Mouse (Mus musculus) cerebellum, postnatal 25 days (tissue): ENCODE data around the gene Fabp1.

Experiments used
- DNase-seq, 2 experiments: peaks; one replicate each; pipeline ENCODE4 v3.0.0; 2021; ENCODE audit warnings: mixed read lengths in 2 of 2

The Fabp1 gene

DNA sequence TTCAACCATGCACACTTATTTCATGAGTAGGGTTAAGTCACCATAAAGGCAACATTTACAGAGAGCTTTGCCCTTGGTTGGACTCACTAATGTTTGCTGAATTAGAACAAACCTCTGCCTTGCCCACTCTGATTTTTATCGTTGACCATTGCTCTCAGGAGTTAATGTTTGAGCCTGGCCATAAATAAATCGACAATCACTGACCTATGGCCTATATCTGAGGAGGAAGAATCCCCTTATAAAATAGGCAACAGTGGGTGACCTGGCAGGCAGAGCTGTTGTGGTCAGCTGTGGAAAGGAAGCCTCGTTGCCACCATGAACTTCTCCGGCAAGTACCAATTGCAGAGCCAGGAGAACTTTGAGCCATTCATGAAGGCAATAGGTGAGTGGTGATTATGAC, at the start of gene Fabp1:
TSS of gene Fabp1 (plus strand) at position 216 of the 400 bp plus-strand sequence.
- DNase-seq: no peak

GRCm38 (mm10) chr6:71151098-71151497, 48.5 kb upstream of the Fabp1 start:
- DNase-seq: no peak

DNA sequence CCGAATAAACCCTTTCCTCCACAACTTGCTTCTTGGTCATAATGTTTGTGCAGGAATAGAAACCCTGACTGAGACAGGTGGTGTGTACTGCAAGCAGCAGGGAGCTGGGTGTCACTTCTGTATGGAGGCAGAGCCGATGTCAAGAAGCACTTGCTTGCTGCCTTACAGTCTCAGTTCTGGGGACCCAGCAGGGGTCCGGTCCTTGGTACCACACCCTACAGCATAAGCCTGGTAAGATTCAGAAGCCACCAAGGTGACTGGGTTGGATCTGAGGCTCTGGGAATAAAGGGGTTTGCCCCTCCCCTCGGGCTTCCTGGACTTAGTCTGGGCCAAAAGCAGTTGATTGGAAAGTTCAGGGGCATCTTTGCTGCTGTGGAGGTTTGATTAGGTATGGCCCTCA, 46.1 kb upstream of the Fabp1 start:
- no peak for DNase-seq

- no peak for DNase-seq
Measured at GRCm38 (mm10) chr6:71154861-71155260, 44.8 kb upstream of the Fabp1 start.

- no peak for DNase-seq
Measured at GRCm38 (mm10) chr6:71156674-71157326, 42.8 kb upstream of the Fabp1 start.

GRCm38 (mm10) chr6:71161290-71161689, 38.3 kb upstream of the Fabp1 start:
- no peak for DNase-seq

DNA sequence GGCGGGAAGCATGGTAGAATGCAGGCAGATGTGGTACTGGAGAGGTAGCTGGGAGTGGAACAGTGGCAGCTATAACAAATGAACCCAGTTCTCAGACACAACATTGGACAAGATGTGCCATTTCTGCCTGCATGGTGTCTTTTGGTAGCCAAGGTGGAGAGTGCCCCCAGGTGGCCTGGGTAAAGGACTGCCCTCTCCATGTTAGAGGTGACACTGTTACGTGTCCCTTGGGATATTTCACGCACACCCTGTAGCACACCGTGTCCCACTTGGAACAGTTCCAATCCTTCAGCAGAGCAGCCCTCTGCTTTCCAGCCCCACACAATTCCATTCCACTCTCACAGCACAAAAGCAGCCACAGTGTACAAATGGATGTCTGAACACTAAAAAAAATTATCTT, 37.4 kb upstream of the Fabp1 start:
- DNase-seq: no peak

GRCm38 (mm10) chr6:71164394-71164793, 35.2 kb upstream of the Fabp1 start:
- no peak for DNase-seq

GRCm38 (mm10) chr6:71166551-71167169, 33.0 kb upstream of the Fabp1 start:
- DNase-seq: peak in 1 of 2 experiments; percentile 62

DNA sequence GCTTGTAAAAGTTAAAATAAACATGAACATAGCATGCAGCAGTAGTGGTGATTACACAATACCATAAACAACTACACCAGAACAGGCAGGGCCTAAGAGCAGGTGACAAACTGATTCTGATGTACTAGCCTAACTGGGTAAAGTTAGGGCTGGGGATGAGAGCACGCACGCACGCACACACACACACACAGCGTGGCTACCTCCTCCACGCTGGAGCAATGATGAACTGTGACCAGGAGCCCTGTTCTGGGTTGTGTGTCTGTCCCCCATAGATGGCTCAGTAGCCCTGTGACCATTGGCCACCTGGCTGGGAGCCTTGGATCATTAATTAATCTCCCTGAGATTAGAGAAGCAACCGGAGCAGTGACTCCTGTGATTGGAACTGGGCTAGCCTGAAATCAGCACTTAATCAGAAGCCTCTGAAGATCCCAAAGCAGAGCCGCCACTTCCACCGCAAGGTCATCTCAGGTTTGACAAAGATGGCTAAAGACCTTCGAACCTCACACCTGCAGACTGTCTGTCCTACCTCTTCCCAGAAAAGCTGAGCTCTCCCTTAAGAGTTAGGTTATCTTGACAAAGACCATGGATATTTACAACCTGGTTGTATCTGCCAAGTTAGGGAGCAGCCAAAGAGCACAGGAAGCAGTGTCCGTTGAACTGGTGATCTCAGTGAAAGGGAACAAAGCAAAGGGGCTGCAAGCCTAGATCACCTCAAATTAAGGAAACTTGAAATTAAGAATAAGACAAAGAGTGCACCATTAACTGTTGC, 26.6 kb upstream of the Fabp1 start:
- no peak for DNase-seq

DNA sequence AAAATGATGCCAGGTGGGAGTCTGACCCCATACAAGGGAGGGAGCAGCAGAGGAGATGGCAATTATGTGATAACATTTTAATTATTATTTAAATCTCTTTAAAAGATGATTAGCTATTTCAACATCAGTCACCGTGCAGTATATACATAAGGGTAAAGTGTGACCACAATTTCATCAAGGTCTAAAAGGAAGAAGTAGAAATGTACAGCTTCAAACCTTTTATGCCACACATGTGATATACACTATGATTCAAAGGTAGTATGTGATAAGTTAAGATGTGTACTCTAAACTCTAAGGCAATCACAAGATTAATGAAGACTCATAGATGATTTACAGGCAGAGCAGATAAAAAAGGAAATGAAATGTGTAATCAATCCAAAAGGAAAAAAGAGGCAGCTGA, 19.0 kb upstream of the Fabp1 start:
- DNase-seq: no peak

DNA sequence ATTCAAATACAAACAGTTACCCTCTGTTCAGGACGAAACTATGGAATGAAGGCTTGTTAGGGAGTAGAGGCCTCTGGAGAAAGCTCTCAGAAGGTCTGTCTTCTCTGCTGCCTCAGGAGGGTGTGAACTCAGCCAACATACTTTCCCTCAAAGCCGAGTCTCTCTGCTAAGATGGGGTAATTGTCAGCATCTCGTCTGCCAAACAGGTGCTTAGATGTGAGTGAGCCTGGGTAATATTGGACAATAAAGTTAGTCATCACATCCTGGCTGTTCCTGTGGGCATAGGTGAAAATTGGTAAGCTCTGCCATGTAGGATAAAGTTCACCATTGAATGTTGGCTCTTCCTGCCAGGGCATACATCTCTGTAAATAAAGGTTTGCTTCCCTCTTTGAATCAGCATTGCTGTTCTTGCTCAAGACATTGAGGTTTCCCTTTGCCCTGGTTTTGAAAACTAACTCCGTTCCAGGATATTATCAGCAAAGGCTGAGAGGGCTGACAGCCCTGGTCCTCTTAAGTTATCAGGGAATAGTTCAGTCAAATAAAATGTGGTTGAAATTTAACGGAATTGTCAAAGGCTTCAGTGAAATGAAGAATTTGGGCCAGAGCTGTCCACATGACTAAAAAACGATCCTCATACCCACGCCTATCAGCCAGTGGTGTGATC, 14.6 kb upstream of the Fabp1 start:
- DNase-seq: no peak

GRCm38 (mm10) chr6:71189578-71189977, 10.0 kb upstream of the Fabp1 start:
- DNase-seq: no peak

GRCm38 (mm10) chr6:71190501-71190900, 9.1 kb upstream of the Fabp1 start:
- DNase-seq: no peak

GRCm38 (mm10) chr6:71193151-71193740, 6.4 kb upstream of the Fabp1 start:
- DNase-seq: no peak

GRCm38 (mm10) chr6:71196107-71196506, 3.5 kb upstream of the Fabp1 start:
- no peak for DNase-seq

DNA sequence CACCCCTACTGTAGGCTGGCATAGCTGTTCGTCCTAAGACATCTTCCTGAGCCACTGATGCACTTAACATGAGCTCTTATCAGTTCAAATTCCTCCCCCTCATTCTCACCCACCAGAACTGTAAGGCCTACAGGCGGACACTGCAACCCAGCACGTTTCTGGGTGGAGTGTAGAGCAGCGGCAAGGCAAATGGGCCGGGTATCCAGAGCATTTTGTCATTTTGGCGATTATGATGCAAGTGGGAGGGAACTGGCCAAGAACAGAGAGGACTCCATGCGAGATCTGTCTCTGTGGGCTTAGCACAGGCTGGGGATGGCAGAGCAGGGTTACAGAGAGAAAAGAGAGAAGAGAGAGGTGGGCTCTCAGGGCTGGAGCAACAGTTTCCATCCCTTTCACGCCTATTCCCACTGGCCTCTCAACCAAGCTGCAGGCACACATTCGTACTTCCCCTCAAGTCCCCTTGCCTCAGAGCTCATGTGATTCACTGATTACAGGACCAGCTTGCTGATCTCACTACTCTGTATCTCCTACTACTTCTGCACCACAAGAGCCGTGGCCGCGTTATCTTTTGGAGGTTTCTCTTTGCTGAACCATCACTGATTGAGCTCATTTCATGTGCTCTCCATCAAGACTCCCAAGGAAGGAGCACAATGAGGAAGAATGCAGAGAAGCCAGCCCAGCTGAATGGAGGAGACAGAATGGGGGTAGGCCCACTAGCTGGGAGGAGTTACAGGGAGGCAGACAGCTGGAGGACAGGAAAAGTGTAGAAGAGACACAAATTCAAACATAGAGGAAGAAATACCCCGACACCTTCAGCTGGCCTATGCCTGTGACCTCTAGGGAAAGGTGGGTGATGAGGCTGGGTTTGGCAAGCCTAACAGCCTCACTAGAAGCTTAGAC, 1.7 kb upstream of the Fabp1 start:
- no peak for DNase-seq

- DNase-seq: no peak
Measured at GRCm38 (mm10) chr6:71201925-71202324, 2.3 kb downstream of the Fabp1 start.

DNA sequence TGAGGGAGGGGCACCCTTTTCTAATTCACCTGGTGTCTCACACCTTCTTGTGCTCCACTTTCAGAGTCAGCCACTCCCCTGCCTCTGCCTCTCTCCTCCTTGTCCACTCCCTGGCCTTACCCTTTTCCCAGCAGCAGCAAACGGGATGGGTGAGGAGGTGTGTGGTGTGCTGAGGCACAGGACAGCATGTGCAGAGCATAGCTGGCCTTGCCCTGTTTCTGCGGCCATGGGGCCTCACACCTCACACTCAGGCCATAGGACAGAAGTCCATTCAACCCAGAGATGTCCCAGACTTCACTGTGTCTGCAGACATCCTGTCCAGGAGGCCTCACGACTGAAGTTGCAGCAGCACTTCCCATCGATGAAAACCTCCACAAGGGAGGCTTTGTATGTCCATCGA, 4.0 kb downstream of the Fabp1 start:
- no peak for DNase-seq

DNA sequence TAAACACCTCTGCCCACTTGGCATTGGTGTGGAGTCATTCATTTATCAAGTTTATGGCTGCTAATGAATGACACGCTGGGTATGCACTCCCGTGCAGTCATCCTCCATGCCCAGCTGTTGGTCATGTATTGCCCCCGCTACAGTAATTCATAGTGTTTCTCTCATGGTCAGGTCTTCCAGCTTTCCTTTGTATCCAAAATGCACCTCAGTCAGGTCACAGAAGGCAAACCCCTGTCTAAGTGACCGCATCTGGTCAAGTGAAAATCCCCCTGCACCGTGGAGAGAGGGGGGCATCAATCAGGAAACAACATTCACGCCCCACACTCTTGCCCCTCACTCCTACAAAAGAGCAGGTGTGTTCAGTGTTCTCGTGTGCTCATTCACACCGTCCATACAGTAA, 4.5 kb downstream of the Fabp1 start:
- no peak for DNase-seq

- DNase-seq: no peak
Measured at GRCm38 (mm10) chr6:71208691-71209090, 9.1 kb downstream of the Fabp1 start.

DNA sequence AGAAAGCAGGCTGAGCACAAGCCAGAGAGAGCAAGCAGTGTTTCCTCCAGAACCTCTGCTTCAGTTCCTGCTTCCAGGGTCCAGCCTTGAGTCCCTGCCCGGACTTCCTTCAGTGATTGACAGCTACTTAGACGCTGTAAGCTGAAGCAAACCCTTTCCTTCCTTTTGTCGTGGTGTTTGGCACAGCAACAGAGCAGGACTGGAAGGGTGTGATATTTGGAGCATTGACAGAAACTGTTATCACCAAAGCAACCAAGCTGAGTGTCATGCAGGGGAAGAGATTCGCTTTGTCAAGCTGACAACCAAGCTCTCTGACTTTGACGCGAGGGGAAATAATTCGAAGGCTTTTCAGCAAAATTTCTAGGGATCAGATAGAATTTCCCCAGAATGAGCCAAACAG, 12.3 kb downstream of the Fabp1 start:
- no peak for DNase-seq
